Mouse (Mus musculus) heart, postnatal 0 days (tissue): Measurements from ENCODE around the gene Zfp512b. TPM values are rescaled to one million over a fixed set of nuclear protein-coding genes. Genes with fewer than 3 reads are reported as not detected.

Experiments used
- ATAC-seq: fragments of 200-750 bp; cut with Nextera tagmentation; 2 replicates; pipeline ENCODE4 v1.8.0; 2017; ENCODE audit warnings: low read depth, moderate number of reproducible peaks, moderate library complexity; ENCODE audit not compliant: insufficient read depth
- DNase-seq: peaks from one replicate; pipeline ENCODE4 v3.0.0-alpha.2; 2016; ENCODE audit warnings: low spot score
- H3K27ac ChIP-seq: fragments of 300-500 bp; sonication (generic); 2 replicates; pipeline ENCODE4 v1.5.1; 2014; ENCODE audit warnings: low read depth, mild to moderate bottlenecking
- H3K27me3 ChIP-seq: fragments of 300-500 bp; sonication (generic); 2 replicates; pipeline ENCODE4 v1.6.1; 2014; ENCODE audit warnings: low read length, mixed read lengths; ENCODE audit not compliant: control insufficient read depth, insufficient read depth
- H3K36me3 ChIP-seq: fragments of 300-500 bp; sonication (generic); replicated peaks from 2 replicates; pipeline ENCODE4 v1.6.1; 2014; ENCODE audit warnings: low read length, mixed read lengths; ENCODE audit not compliant: control insufficient read depth, insufficient read depth
- H3K4me1 ChIP-seq: fragments of 300-500 bp; sonication (generic); 2 replicates; pipeline ENCODE4 v1.6.1; 2014; ENCODE audit warnings: antibody characterized with exemption; ENCODE audit not compliant: control insufficient read depth, insufficient read depth
- H3K4me2 ChIP-seq: fragments of 300-500 bp; sonication (generic); 2 replicates; pipeline ENCODE4 v1.6.1; 2014; ENCODE audit warnings: low read depth, mild to moderate bottlenecking, low read length, moderate library complexity
- H3K4me3 ChIP-seq: fragments of 300-500 bp; sonication (generic); 2 replicates; pipeline ENCODE4 v1.5.1; 2014; ENCODE audit warnings: low read depth, low read length
- H3K9ac ChIP-seq: fragments of 300-500 bp; sonication (generic); replicated peaks from 2 replicates; pipeline ENCODE4 v1.6.1; 2014; ENCODE audit warnings: low read depth, low read length, mixed read lengths
- H3K9me3 ChIP-seq: fragments of 300-500 bp; sonication (generic); replicated peaks from 2 replicates; pipeline ENCODE4 v1.6.1; 2016; ENCODE audit warnings: low read length; ENCODE audit not compliant: control insufficient read depth
- CTCF ChIP-seq: IDR thresholded peaks from 2 replicates; pipeline ENCODE4 v1.5.1; 2016; ENCODE audit warnings: antibody characterized with exemption, control low read depth, low read depth
- EP300 ChIP-seq: IDR thresholded peaks from 2 replicates; pipeline ENCODE4 v1.6.1; 2016; ENCODE audit warnings: antibody characterized with exemption, low read depth
- WGBS: fragments of 180-500 bp; shearing (Covaris S2); extraction: QIAGEN DNeasy Blood & Tissue Kit; methylation state at CpG from one replicate; pipeline ENCODE4 v1.1.7; 2014; 5-methylcytosine and 5-hydroxymethylcytosine counted together
- polyA plus RNA-seq: library from polyadenylated mRNA; unstranded; fragments of >200 nt; fragmentation: Nextera tagmentation; extraction: Ambion mirVana; gene quantifications from 2 replicates; pipeline ENCODE4 v1.2.1, GENCODE M21; 2015
- total RNA-seq: library from RNA; depleted of rRNA; stranded (reverse); fragments of >200 nt; gene quantifications from 2 replicates; pipeline ENCODE4 v1.2.3, GENCODE M21; 2014; ENCODE audit warnings: low replicate concordance

The Zfp512b gene
- total and polyA plus RNA-seq, 2 experiments from 2014 or later, result 16.2 to 17.6 TPM

DNA sequence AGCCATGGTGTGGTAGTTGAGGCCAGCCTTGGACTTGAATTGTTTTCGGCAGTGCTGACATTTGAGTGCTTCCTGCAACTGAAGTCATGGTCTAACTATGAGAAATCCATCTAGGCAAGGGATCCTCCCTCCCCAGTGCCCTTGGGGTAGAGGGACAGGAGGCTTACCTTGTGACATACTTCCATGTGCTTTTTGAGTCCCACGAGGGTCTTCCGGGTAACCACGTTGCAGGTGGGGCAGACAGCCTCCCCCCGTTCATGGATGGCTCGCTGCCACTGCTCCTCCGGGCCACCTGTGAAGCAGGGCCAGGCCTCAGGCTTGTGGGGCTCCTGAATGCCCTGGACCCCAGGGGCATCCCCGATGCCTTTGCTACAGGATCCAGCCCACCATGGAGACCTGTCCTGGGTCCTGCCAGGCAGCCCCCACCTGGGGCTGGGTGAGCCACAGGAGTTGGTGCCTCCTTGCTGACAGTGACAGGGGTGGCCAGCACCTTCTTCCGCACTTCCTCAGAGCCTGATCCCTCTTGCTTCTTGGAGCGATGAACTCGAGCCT lies 4.3 kb downstream of the Zfp512b start:
- ATAC-seq, result no peak
- Histone ChIP-seq H3K9me3 (no peaks in the 10 kb centered on the region), H3K4me1 (peaks cover 15% of the 10 kb centered on the region), H3K27me3 (no peaks in the 10 kb centered on the region), H3K4me3 (no peak overlapping the region), H3K9ac (no peak overlapping the region), H3K4me2 (no peak overlapping the region), H3K27ac (no peak overlapping the region), H3K36me3 (peaks cover 60% of the 10 kb centered on the region)
- DNase-seq, result no peak
- TF ChIP-seq EP300, result no peak
- TF ChIP-seq CTCF, result no peak
- 82% methylated on average over 11 of the region's 11 CpGs for WGBS

DNA sequence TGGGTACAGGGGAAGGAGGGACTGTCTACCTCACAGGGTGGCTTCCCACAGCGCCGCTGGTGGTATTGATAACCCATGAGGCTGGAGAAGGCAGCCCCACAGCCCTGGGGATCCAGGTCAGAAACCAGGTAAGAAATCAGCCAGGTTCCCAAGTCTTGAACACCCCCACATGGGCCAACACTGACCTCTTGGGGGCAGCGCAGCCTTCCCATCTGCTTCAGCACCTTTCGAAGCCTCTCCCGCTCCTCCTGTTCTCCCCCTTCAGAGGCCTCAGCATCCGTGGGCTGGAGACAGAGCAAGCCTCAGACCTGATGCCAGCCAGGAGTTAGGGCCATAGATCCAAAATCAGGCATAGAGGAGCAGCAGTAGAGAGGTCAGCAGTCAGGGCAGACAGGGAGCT lies 4.8 kb downstream of the Zfp512b start:
- H3K27me3 ChIP-seq, result no peaks in the 10 kb centered on the region
- no peak overlapping the region for H3K4me3 ChIP-seq
- no peak for DNase-seq
- H3K4me2 ChIP-seq, result no peak overlapping the region
- peaks cover 11% of the 10 kb centered on the region for H3K4me1 ChIP-seq
- H3K36me3 ChIP-seq, result peaks cover 60% of the 10 kb centered on the region
- no peak overlapping the region for H3K27ac ChIP-seq
- TF ChIP-seq CTCF, result no peak
- TF ChIP-seq EP300, result no peak
- no peaks in the 10 kb centered on the region for H3K9me3 ChIP-seq
- no peak for ATAC-seq
- H3K9ac ChIP-seq, result no peak overlapping the region
- 78% methylated on average over 6 of the region's 6 CpGs for WGBS

DNA sequence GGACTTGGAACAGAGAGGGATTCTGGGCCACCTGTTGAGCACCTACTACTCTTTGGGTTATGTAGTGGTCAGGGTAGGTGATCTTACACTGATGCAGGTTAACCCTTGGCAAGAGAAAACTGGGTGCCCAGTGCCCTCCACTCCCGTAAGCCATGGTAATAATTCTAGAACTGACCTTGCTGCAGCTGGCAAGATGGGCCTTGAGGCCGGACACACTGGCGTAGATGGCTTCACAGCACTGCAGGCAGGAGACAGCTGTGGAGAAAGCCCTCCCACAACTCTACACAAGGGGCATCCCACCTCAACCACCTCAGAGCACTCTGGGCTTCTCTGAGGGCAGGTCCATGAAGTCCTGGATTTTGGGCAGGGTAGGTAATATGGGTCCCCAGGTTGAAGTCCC lies 6.5 kb downstream of the Zfp512b start:
- peaks cover 60% of the 10 kb centered on the region for H3K36me3 ChIP-seq

DNA sequence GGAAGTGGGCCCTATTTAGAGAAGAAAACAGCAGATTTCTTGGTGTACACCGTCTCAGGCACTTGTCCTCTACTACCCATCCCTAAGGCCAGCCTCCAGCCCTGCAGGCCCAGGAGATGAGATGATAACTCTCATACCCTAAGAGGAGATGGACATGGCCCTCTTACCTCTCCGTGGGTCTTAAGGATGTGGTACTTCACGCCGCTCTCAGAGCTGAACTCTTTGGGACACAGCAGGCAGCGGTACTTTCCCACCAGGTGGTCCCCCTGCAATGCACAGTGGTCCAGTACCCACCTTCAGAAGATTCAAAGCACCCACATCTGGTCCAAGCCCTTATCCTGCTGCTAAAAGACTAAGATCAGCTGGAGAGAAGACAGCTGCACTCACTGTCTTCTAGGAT lies 7.1 kb downstream of the Zfp512b start:
- Histone ChIP-seq H3K4me2 (no peak overlapping the region), H3K4me3 (no peak overlapping the region), H3K27ac (no peak overlapping the region), H3K36me3 (peaks cover 60% of the 10 kb centered on the region), H3K9me3 (no peaks in the 10 kb centered on the region), H3K4me1 (peaks cover 4% of the 10 kb centered on the region; the same call in 1 of the 2 replicates), H3K27me3 (no peaks in the 10 kb centered on the region), H3K9ac (no peak overlapping the region)
- WGBS, result 86% methylated on average over 5 of the region's 5 CpGs
- ATAC-seq, result no peak
- no peak for TF ChIP-seq CTCF
- TF ChIP-seq EP300, result no peak
- DNase-seq, result no peak

More for the DNA sequence above, 6.5 kb downstream of the Zfp512b start:
- DNase-seq (no peak), ATAC-seq (no peak)
- 91% methylated on average over 3 of the region's 3 CpGs for WGBS
- H3K4me1 ChIP-seq, result 0 out of 2 replicates have a peak, but pooled peaks cover 1% of the 10 kb centered on the region
- TF ChIP-seq EP300, result no peak
- TF ChIP-seq CTCF, result no peak
- no peaks in the 10 kb centered on the region for H3K27me3 ChIP-seq
- H3K4me2 ChIP-seq, result no peak overlapping the region
- H3K9ac ChIP-seq, result no peak overlapping the region
- no peaks in the 10 kb centered on the region for H3K9me3 ChIP-seq
- no peak overlapping the region for H3K4me3 ChIP-seq
- no peak overlapping the region for H3K27ac ChIP-seq

DNA sequence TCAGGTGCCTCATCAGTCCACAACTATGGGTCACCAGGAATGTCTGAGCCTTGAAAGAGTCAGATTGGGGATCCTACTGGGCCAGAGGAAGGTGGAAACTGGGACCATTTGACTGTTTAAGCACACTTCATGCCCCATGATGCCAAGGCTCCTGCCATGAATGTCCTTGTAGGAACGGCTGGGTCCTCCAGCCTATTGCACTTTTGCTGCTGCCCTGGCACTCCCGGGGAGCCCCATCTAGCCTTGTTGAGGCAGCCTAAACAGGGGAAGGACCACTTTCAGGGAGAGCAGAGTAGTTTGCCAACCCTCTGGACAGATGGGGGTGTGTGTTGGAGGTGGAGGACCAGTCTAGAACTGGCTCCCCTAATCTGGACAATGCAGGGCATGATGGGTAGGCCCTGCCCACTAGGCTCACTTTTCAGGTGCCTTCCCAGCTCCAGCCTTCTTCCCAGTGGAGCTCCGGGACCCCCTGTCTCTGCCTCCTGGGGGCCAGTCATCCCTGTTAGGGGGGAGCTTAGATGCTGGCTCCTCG lies 8.1 kb downstream of the Zfp512b start, which contains the start of gene Uckl1:
Gene Uckl1 (minus strand): TSS at position 482 of the 532 bp plus-strand sequence.
- no peaks in the 10 kb centered on the region for H3K9me3 ChIP-seq
- no peak for ATAC-seq
- TF ChIP-seq CTCF (no peak), EP300 (no peak)

More for the DNA sequence above, 8.1 kb downstream of the Zfp512b start, which contains the start of gene Uckl1:
- Histone ChIP-seq H3K27ac (no peak within 1 kb of the TSS), H3K9ac (no peak within 1 kb of the TSS), H3K4me3 (no peak within 1 kb of the TSS), H3K27me3 (no peaks in the 10 kb centered on the region), H3K36me3 (peaks cover 51% of the 10 kb centered on the region), H3K4me1 (peaks cover 14% of the 10 kb centered on the region), H3K4me2 (no peak within 1 kb of the TSS)
- DNase-seq, result no peak
- 93% methylated on average over 4 of the region's 4 CpGs for WGBS
